Mouse (Mus musculus) liver, adult 2 months (tissue): ENCODE results near the gene Mmel1.

ENCODE experiments used
- CTCF ChIP-seq: fragments of 200-500 bp; IDR thresholded peaks from 2 replicates; pipeline ENCODE4 v1.5.1; 2011; ENCODE audit warnings: low read depth, low read length, control low read depth
- POLR2A ChIP-seq: fragments of 200-500 bp; IDR thresholded peaks from 2 replicates; pipeline ENCODE4 v1.6.1; 2011; ENCODE audit warnings: low read length, control low read depth; ENCODE audit not compliant: insufficient read depth; ENCODE audit errors: extremely low read depth

GRCm38 (mm10) chr4:154910606-154911522, 41.5 kb downstream of the Mmel1 start:
- TF ChIP-seq CTCF (no peak), POLR2A (no peak)
